Mouse (Mus musculus): Measurements from ENCODE around the gene Utrn. TPM values are rescaled to one million over a fixed set of nuclear protein-coding genes. Genes with fewer than 3 reads are reported as not detected.

Utrn gene
- polyA plus RNA-seq, 1 experiment from 2014 or later: 17.6 TPM

DNA sequence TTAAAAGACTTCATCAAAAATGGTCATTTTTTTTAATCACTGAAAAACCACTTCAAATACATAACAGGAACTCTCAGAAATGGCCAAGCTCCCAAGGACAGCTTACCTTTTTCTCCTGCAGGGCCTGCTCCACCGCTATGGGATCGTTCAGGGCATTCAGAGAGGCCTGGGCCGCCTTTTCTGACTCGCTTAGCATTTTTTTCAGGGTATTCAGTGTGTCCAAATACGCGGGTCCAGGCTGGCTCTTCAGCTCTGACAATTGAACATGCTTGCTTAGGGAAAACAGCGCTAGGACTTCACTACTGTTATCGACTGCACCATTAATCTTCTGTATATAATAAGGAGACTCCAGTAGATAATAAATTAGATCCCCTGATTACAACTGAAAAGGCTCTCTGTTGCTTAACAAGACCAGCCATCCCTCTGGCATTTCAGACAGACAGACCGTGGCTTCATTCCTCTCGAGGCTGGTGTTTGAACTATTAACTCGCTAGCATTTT, 157.8 kb downstream of the Utrn start:
- no peak for ATAC-seq
- Histone ChIP-seq H3K9me3 (replicated peaks; ENCODE audit: control insufficient read depth, low read length, poor library complexity, severe bottlenecking) (no peaks in the 10 kb centered on the region), H3K27ac (ENCODE audit: low read length) (no peak overlapping the region), H3K36me3 (ENCODE audit: control insufficient read depth, insufficient read depth, low read length) (no peaks in the 10 kb centered on the region), H3K27me3 (ENCODE audit: control insufficient read depth, insufficient read depth, low read depth, low read length) (no peaks in the 10 kb centered on the region), H3K4me3 (ENCODE audit: low read depth, low read length) (no peak overlapping the region), H3K4me1 (ENCODE audit: control insufficient read depth, insufficient read depth, low read length) (no peaks in the 10 kb centered on the region), H3K9ac (ENCODE audit: low read depth, low read length) (no peak overlapping the region), H3K4me2 (ENCODE audit: low read length) (no peak overlapping the region)
- 61% methylated on average over 11 of the region's 11 CpGs for WGBS

DNA sequence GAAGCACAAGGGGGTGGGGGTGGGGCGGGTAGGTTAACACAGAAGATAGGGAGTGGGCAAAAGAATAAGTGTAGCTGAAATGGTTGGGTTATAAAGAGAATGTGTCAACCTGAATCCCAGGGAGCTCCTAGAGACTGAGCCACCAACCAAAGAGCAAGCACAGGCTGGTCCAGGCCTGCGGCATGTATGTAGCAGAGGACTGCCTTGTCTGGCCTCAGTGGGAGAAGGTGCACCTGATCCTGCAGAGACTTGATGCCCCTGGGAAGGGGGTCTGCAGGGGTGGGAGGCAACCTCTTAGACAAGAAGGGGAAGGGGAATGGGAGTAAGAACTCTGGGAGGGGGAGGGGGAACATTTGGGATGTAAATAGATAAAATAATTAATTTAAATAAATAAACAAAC, 162.6 kb downstream of the Utrn start:
- Histone ChIP-seq H3K27ac (ENCODE audit: low read length) (no peak overlapping the region), H3K4me2 (ENCODE audit: low read length) (no peak overlapping the region), H3K36me3 (ENCODE audit: control insufficient read depth, insufficient read depth, low read length) (no peaks in the 10 kb centered on the region), H3K9me3 (replicated peaks; ENCODE audit: control insufficient read depth, low read length, poor library complexity, severe bottlenecking) (no peaks in the 10 kb centered on the region), H3K4me3 (ENCODE audit: low read depth, low read length) (no peak overlapping the region), H3K4me1 (ENCODE audit: control insufficient read depth, insufficient read depth, low read length) (no peaks in the 10 kb centered on the region), H3K9ac (ENCODE audit: low read depth, low read length) (no peak overlapping the region), H3K27me3 (ENCODE audit: control insufficient read depth, insufficient read depth, low read depth, low read length) (no peaks in the 10 kb centered on the region)
- ATAC-seq: no peak
- 84% methylated on average over 2 of the region's 2 CpGs for WGBS

DNA sequence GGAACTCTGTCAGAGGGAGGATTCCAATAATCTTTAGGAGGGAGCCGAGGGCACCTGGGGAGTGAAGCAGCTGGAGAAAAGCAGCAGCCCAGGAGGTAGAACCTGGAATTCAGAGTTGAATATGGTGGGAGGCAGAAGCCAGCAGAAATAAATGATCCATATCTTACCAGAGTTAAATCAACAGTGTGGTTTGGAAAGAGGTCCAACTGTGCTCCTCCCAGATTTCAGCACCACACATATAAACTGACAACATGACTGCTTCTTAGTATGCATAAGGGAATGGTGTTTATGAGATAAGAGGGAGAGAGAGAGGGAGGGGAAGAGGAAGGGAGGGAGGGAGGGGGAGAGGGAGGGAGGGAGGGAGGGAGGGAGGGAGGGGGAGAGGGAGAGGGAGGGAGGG, 163.2 kb downstream of the Utrn start:
- Histone ChIP-seq H3K9ac (ENCODE audit: low read depth, low read length) (no peak overlapping the region), H3K27ac (ENCODE audit: low read length) (no peak overlapping the region), H3K27me3 (ENCODE audit: control insufficient read depth, insufficient read depth, low read depth, low read length) (no peaks in the 10 kb centered on the region), H3K9me3 (replicated peaks; ENCODE audit: control insufficient read depth, low read length, poor library complexity, severe bottlenecking) (no peaks in the 10 kb centered on the region), H3K36me3 (ENCODE audit: control insufficient read depth, insufficient read depth, low read length) (no peaks in the 10 kb centered on the region), H3K4me2 (ENCODE audit: low read length) (no peak overlapping the region), H3K4me3 (ENCODE audit: low read depth, low read length) (no peak overlapping the region), H3K4me1 (ENCODE audit: control insufficient read depth, insufficient read depth, low read length) (no peaks in the 10 kb centered on the region)
- WGBS: 79% methylated on average over 1 of the region's 1 CpGs
- no peak for ATAC-seq

DNA sequence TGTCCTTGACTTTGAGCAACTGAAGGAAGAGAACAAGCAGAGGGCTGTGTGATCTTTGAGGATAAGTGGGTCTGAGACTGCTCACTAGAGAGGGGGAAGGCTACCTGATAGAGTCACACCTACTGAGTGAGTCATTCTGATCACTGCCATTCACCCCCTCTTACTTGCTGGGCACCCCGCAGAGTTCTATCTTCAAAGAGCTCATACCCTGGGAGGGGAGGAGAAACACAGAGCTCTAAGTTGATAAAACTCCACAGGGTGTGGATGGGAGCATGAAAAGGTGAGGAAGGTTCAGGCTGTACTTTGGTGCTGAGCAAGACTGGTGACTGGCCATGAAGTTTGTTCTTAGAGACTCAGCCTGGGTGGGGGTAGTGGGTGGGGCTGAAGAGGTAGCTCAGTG, 164.9 kb downstream of the Utrn start:
- H3K9ac ChIP-seq (ENCODE audit: low read depth, low read length): no peak overlapping the region
- H3K4me1 ChIP-seq (ENCODE audit: control insufficient read depth, insufficient read depth, low read length): no peaks in the 10 kb centered on the region
- no peak overlapping the region for H3K27ac ChIP-seq (ENCODE audit: low read length)
- no peak for ATAC-seq
- H3K4me3 ChIP-seq (ENCODE audit: low read depth, low read length): no peak overlapping the region
- H3K27me3 ChIP-seq (ENCODE audit: control insufficient read depth, insufficient read depth, low read depth, low read length): no peaks in the 10 kb centered on the region
- 62% methylated on average over 1 of the region's 1 CpGs for WGBS
- no peak overlapping the region for H3K4me2 ChIP-seq (ENCODE audit: low read length)
- H3K9me3 ChIP-seq (replicated peaks; ENCODE audit: control insufficient read depth, low read length, poor library complexity, severe bottlenecking): no peaks in the 10 kb centered on the region
- no peaks in the 10 kb centered on the region for H3K36me3 ChIP-seq (ENCODE audit: control insufficient read depth, insufficient read depth, low read length)

DNA sequence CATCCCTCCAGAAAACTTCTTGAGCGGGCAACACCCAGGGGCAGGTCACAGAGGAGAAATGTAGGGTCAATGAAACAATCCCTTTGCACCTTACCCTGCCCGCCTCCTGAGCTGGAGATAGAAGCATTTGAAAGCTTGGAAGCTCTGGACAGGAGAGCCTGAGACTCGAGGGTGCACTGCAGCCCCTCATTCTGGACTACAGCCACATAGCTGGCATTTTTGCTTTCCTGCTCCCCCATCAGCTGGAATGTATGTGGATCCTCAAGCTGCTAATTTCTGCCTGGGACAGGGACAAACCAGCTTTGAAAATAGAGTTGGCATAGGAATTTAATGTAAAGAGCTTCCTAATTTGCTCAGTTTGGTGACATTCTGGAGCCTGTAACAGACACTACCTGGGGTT, 165.6 kb downstream of the Utrn start:
- 84% methylated on average over 3 of the region's 3 CpGs for WGBS
- H3K9ac ChIP-seq (ENCODE audit: low read depth, low read length): no peak overlapping the region
- no peaks in the 10 kb centered on the region for H3K4me1 ChIP-seq (ENCODE audit: control insufficient read depth, insufficient read depth, low read length)
- no peak overlapping the region for H3K4me2 ChIP-seq (ENCODE audit: low read length)
- no peak overlapping the region for H3K4me3 ChIP-seq (ENCODE audit: low read depth, low read length)
- H3K27me3 ChIP-seq (ENCODE audit: control insufficient read depth, insufficient read depth, low read depth, low read length): no peaks in the 10 kb centered on the region
- H3K36me3 ChIP-seq (ENCODE audit: control insufficient read depth, insufficient read depth, low read length): no peaks in the 10 kb centered on the region
- no peak overlapping the region for H3K27ac ChIP-seq (ENCODE audit: low read length)
- H3K9me3 ChIP-seq (replicated peaks; ENCODE audit: control insufficient read depth, low read length, poor library complexity, severe bottlenecking): no peaks in the 10 kb centered on the region
- ATAC-seq: no peak

DNA sequence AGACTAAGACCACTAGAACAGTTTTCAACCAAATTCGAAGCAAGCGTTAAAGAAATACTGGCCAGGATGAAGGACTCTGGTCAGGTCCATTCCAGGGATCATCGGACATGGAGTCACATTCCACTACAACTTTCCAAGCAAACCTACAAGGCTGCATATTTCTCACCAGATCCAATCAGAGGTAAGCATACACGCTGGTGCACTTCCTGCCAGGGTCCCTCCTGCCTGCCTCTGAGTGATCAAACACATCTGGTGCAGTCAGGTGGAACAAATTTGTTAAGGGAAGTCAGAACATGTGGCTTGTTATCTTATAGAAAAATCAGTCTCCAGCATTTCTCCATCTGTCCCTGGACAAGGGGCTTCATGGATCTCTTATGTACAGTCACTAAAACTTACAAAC, 167.0 kb downstream of the Utrn start:
- no peaks in the 10 kb centered on the region for H3K4me1 ChIP-seq (ENCODE audit: control insufficient read depth, insufficient read depth, low read length)
- H3K4me3 ChIP-seq (ENCODE audit: low read depth, low read length): no peak overlapping the region
- H3K9me3 ChIP-seq (replicated peaks; ENCODE audit: control insufficient read depth, low read length, poor library complexity, severe bottlenecking): no peaks in the 10 kb centered on the region
- H3K4me2 ChIP-seq (ENCODE audit: low read length): no peak overlapping the region
- no peaks in the 10 kb centered on the region for H3K27me3 ChIP-seq (ENCODE audit: control insufficient read depth, insufficient read depth, low read depth, low read length)
- H3K36me3 ChIP-seq (ENCODE audit: control insufficient read depth, insufficient read depth, low read length): no peaks in the 10 kb centered on the region
- H3K27ac ChIP-seq (ENCODE audit: low read length): no peak overlapping the region
- no peak for ATAC-seq
- 94% methylated on average over 4 of the region's 4 CpGs for WGBS
- H3K9ac ChIP-seq (ENCODE audit: low read depth, low read length): no peak overlapping the region

DNA sequence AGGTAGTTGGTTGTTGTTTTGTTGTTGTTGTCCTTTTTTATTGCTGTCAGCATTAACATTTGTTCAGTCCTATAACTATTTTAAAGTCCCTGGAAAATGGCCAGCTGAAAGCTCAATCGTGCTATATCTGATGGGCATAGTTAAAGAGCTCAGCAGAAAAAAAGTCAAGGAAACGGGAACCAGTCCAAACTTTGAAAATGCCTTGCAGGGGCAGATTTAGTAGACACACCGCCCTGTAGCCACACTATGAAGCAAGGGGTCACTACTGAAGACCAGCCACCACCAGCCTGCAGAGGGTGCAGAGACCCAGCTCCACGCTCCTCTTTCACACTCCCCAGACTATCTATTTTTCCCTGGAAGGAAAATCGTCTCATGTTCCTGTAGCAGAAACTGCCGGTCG, 167.5 kb downstream of the Utrn start:
- Histone ChIP-seq H3K4me2 (ENCODE audit: low read length) (no peak overlapping the region), H3K9me3 (replicated peaks; ENCODE audit: control insufficient read depth, low read length, poor library complexity, severe bottlenecking) (no peaks in the 10 kb centered on the region), H3K4me1 (ENCODE audit: control insufficient read depth, insufficient read depth, low read length) (no peaks in the 10 kb centered on the region), H3K9ac (ENCODE audit: low read depth, low read length) (no peak overlapping the region), H3K27ac (ENCODE audit: low read length) (no peak overlapping the region), H3K4me3 (ENCODE audit: low read depth, low read length) (no peak overlapping the region), H3K27me3 (ENCODE audit: control insufficient read depth, insufficient read depth, low read depth, low read length) (no peaks in the 10 kb centered on the region), H3K36me3 (ENCODE audit: control insufficient read depth, insufficient read depth, low read length) (no peaks in the 10 kb centered on the region)
- no peak for ATAC-seq
- 85% methylated on average over 7 of the region's 7 CpGs for WGBS

DNA sequence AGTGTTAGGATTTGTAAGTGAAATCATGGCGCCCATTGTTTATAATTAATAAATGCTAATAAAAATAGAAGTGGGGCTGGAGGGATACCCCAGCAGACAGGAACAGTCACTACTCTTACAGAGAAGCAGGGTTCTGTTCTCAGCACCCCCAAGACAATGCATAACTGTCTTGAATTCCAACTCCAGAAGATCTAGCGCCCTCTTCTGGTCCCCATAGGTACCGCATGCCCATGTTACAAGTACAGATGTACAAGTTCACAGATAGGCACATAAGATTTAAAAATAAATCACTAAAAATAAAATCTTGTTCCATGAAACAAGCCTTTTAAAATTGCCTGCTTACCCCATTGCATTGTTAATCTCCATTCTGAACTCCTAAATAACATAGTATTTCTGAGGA, 168.6 kb downstream of the Utrn start:
- Histone ChIP-seq H3K27me3 (ENCODE audit: control insufficient read depth, insufficient read depth, low read depth, low read length) (no peaks in the 10 kb centered on the region), H3K4me3 (ENCODE audit: low read depth, low read length) (no peak overlapping the region), H3K4me1 (ENCODE audit: control insufficient read depth, insufficient read depth, low read length) (no peaks in the 10 kb centered on the region), H3K27ac (ENCODE audit: low read length) (no peak overlapping the region), H3K36me3 (ENCODE audit: control insufficient read depth, insufficient read depth, low read length) (no peaks in the 10 kb centered on the region), H3K9ac (ENCODE audit: low read depth, low read length) (no peak overlapping the region), H3K4me2 (ENCODE audit: low read length) (no peak overlapping the region), H3K9me3 (replicated peaks; ENCODE audit: control insufficient read depth, low read length, poor library complexity, severe bottlenecking) (no peaks in the 10 kb centered on the region)
- no peak for ATAC-seq
- 81% methylated on average over 3 of the region's 3 CpGs for WGBS

DNA sequence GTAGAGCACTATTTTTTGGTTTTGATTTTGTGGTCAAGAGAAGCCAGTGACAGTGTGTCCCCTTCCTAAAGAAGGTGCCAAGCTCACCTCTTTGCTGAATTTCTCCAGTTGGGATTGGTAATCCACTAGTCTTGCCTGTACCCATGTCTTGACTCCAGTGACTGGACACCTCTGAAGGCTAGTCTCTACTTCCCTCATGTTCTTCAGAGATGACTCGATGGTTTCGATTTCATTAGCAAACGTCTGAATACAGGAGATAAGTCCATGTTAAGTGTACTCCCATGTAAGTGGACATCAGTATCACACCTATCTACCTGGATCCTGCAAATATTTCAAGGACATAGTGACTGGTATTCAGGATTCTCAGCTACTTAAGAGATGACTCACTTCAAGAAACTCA, 171.3 kb downstream of the Utrn start:
- no peak overlapping the region for H3K9ac ChIP-seq (ENCODE audit: low read depth, low read length)
- no peak overlapping the region for H3K27ac ChIP-seq (ENCODE audit: low read length)
- no peak overlapping the region for H3K4me2 ChIP-seq (ENCODE audit: low read length)
- no peaks in the 10 kb centered on the region for H3K4me1 ChIP-seq (ENCODE audit: control insufficient read depth, insufficient read depth, low read length)
- H3K4me3 ChIP-seq (ENCODE audit: low read depth, low read length): no peak overlapping the region
- ATAC-seq: no peak
- H3K27me3 ChIP-seq (ENCODE audit: control insufficient read depth, insufficient read depth, low read depth, low read length): no peaks in the 10 kb centered on the region
- H3K9me3 ChIP-seq (replicated peaks; ENCODE audit: control insufficient read depth, low read length, poor library complexity, severe bottlenecking): no peaks in the 10 kb centered on the region
- WGBS: 93% methylated on average over 3 of the region's 3 CpGs
- H3K36me3 ChIP-seq (ENCODE audit: control insufficient read depth, insufficient read depth, low read length): no peaks in the 10 kb centered on the region

DNA sequence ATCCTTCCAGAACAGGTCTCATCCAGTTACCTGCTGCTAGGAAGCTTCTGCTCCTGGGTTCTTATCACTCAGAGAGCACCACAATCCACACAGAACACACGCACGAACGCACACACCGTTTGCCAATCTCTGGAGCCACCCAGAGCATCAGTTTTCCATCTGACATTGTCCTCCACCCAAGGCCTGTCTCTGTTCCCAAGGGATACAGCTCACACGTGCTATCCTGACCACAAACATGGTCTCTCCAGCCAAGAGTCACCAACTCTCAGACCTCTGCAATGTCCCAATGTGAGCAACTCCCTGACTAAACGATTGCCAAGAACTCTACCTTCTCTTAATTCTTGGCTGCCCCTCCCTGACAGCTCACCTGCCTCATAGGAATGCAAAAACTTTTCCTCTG, 172.5 kb downstream of the Utrn start:
- ATAC-seq: no peak
- Histone ChIP-seq H3K4me2 (ENCODE audit: low read length) (no peak overlapping the region), H3K9ac (ENCODE audit: low read depth, low read length) (no peak overlapping the region), H3K4me1 (ENCODE audit: control insufficient read depth, insufficient read depth, low read length) (no peaks in the 10 kb centered on the region), H3K9me3 (replicated peaks; ENCODE audit: control insufficient read depth, low read length, poor library complexity, severe bottlenecking) (no peaks in the 10 kb centered on the region), H3K4me3 (ENCODE audit: low read depth, low read length) (no peak overlapping the region), H3K27ac (ENCODE audit: low read length) (no peak overlapping the region), H3K27me3 (ENCODE audit: control insufficient read depth, insufficient read depth, low read depth, low read length) (no peaks in the 10 kb centered on the region), H3K36me3 (ENCODE audit: control insufficient read depth, insufficient read depth, low read length) (no peaks in the 10 kb centered on the region)
- 88% methylated on average over 6 of the region's 6 CpGs for WGBS
